Mouse (Mus musculus): ENCODE results near the gene Tcp11l2.

Gene Tcp11l2

DNA sequence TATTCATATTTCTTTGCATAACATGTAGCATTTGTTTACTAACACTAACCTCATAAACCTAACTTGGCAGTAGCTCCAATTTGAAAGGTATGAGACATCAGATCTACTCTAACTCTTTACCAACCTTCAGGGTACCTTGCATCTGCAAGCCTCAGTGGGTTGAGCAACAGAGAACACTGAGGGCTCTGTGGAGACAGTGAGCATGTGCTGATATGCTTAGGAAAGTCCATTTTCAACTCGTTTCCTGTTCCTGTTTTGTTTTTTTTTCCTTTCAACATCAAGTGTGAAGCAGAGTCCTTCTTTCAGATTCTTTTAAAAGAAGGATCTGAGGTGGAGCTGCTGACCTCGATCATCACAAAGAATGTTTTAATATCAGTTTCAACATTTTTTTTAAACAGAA lies 20.3 kb upstream of the Tcp11l2 start:
- DNase-seq (ENCODE audit: low read depth, low spot score): no peak

DNA sequence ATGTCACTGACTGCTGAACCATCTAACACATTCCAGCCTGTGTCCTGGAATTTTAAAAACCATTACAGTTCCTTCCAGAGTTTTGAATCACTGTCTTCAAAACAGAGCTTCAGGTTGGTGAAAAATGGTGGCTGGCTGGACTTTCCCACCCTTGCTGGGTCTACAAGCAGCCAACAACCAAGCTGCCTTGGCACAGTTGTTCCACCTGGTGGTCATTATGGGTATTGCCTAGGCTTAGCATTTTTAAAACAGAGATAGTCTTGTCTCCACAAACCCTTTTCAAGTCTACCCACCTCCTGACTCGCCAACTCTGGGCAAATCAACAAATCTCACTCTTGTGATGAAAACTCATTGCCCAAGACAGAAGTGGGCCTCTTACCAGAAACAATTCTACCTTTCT lies 17.9 kb upstream of the Tcp11l2 start:
- no peak for DNase-seq (ENCODE audit: low read depth, low spot score)

DNA sequence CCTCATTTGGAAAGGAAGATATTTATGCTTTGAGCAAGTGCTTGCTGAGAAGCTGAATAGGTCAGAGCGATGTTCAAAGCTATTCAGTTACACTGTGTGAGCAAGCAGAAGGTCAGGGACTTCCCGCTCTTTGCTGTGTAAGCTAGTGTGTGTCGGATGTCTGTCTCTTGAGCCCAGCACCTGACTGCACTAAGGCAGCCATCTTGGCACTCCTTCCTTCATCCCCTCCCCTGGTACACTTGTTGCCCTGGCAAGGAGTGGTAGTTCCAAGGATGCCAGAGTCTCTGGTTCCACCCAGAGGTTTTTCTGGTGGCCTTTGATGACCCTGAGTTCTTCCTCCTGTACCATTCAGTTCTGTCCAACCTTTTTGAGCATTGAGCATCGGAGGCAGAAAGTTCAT lies 16.4 kb upstream of the Tcp11l2 start:
- DNase-seq (ENCODE audit: low read depth, low spot score): no peak

DNA sequence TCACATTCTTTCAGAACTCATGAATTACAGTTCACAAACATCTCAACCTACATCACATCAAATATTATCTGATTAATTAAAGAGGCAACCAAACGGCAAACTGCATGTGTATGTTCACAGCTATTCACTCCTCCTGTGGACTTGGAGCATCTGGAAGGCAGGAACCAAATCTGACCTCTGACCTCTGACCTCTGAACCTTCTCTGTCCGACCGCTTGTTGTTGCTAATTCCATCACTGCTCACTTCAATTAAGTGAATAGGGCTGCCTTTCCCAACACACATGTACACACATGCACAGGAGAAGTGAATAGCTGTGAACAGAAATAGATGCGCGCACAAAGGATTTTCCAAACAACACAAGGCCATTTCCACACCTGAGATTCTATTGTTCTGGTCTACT lies 14.3 kb upstream of the Tcp11l2 start:
- DNase-seq (ENCODE audit: low read depth, low spot score): peak; percentile 47

DNA sequence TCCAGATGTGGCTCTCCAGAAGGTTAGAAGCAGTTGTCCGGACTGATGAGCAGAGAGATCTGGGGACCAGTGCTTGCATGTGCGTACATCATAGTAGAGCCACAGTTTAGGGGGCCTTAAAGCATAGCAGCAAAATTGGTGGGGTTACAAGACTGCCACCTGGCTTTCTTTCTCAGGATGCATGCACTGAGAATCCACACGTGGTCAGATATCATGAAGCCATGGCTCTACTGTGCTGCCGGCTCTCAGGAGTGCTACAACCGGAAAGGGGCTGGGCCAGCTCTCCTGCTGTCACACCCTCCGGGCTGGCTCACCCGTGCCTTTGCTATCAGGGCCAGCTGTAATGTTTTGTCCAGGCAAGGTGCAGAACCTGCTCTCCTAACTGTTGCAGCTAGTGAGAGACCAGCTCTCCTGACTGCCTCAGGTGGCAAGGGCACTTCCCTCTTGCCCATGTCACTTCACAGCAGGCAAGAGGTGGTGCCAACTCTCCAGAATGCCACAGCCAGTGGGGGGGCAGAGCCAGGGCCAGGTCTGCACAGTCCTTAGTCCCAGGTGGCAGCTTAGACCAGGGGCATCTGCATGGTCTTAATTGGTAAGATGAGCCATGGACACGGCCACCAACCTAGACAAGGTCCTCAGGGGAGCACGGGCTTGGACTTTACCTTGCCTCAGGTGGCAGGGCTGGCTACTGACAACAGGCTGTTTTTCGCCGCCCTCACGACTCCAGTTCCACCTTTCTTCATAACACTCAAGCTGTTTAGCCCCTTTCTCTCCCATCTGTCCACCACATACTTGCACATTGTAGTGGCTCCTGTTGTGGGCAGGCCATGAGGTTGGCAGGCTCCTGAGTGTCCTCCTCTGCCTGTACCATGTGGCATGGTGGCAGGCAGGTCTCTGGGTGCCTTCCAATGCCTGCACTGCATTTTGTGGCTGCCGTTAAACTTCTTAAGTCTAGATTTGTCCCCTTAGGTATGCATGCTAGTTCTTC lies 13.6 kb upstream of the Tcp11l2 start:
- DNase-seq (ENCODE audit: low read depth, low spot score): peak; percentile 31

DNA sequence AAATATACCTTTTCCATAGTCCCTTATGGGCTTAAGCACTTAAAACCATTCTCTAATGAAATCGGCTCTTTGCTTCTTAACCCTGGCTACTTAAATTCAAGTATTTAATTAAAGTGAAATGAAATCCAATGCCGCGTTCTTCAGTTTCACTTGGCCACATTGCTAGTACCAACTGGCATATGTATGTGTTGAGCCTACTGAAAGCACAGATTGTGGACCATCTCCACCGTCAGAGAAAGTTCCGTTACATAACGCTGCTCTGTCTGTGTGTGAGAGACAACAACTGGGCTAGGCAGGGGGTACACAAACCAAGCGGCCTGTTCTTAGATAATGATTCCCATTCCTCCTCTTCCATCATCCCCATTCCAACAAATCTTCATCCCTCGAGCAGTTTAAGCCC lies 12.0 kb upstream of the Tcp11l2 start:
- no peak for DNase-seq (ENCODE audit: low read depth, low spot score)

DNA sequence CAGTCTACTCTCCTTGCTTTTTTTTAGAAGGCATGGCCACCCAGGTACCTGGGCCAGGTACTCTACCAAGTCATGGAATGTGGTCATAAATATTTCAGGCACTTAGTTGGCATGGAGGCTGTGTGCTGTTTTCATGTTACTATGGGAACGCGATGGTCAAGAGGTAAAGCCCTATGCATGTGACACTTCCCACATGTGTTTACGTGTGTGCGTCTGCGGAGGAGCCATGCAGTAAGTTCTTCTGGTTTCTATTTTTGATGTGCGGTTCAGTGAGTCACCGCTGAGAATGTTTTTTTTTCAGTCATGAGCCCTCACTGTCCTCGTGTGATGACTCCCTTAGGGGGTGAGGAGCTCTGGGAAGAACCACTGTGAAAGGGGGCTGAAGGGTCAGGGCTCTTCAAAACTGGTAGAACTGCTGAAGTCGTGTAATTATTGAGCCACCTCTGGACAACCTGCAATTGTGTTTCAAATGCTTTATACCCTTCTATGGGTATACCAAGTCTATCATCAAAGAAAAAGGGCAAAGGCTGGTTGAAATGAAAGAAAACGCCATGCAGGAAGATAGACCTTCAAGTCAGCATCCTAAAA lies 5.3 kb upstream of the Tcp11l2 start:
- DNase-seq (ENCODE audit: low read depth, low spot score): no peak

DNA sequence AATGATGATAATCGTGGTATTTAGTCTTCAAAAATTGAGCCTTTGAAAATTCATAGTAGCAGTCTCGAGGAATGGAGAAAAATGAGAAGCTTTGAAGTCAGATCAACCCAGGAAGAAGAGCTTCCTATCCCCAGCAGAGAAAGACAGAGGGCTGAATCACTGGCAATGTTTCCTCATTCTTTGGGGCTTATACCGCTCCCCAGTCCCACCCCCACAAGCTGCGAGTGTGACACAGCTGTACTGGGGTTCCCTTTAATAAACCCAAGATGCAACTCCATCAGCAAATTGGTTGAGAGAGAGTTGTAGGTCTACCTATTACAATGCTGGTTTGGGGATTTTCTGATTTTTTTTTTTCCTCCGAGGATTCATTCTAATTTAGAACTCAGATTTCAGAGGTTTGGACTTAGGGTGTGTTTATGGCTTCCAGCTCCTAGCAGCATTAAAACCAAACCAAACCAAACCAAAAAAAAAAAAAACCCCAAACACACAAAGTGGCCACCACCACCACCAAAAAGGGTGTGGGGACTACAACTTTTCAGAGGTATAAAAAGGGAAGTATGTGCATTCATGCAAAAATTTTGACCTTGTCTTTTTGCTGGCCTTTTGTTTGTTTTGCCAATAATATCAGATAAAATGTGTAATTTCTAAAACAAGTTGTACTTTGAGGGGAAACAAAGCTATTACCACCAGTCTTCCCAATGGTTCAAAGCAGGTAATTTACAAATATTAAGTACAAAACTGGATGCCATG lies 2.6 kb upstream of the Tcp11l2 start:
- DNase-seq (ENCODE audit: low read depth, low spot score): no peak

DNA sequence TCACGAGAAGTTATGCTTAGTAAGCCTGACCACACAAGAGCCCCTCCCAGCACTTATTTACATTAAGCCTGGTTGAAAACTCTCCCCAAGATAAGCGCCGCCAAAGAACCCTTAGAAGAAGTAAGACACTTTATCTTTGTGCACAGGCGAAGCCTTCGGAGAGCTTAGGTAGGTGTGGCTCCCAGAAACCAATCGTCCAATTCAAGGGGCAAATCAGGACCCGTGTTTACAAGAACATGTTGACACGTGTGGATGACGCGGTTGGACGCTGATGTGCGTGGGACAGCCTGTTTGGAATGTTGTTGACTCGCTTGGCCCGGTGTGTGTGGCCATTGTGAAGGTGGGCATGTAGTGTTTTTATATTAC lies 414 bp upstream of the Tcp11l2 start:
- no peak for DNase-seq (ENCODE audit: low read depth, low spot score)

DNA sequence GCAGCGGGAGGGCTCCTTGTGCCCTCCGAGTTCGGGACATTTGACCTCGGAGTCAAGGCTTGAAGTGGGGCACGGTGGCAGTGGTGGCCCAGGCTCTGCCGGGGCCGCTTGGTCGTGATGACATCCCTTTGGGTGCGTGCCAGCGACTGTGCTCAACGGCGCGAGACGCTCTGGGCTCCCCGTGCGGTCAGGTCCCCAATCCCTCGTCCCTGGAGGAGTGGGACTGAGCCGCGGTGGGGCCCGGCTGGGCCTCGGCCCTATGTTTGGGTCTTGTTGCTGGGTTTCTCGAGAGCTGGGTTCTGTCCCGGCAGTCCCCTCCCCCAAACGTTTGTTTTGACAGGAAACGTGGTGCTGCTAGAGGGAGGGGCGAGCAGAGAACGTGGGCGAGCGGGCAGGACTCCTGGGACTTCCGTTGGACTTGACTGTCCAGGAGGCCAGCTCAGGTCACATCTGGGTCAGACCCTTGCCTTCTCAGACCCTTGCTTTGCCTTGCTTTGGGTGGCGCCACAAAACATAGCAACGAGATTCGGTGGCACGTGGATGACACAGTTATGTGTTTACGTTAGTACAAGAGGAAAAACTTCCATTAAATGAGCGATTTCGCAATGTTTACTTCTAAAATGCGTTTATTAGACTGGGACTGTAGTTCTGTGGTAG lies 773 bp downstream of the Tcp11l2 start:
- DNase-seq (ENCODE audit: low read depth, low spot score): peak; percentile 65

DNA sequence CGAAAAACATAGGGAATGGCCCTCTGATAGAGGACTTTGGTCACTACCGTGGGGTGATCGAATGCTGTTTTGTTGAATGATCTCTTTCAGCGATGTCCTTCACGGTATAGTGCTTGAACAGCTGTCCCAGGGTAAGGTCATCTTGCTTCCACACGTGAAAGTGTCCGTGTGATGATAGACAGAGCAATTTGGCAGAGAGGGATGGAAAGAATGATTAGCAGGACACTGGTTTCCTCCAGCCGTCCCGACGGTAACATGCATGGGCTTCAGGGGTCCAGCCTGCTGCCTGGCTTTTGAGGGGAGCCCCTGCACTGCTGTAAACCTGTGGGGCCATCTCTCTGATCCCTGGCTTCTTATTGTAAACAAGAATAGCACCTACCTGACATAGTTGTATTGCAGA lies 2.3 kb downstream of the Tcp11l2 start:
- no peak for DNase-seq (ENCODE audit: low read depth, low spot score)

DNA sequence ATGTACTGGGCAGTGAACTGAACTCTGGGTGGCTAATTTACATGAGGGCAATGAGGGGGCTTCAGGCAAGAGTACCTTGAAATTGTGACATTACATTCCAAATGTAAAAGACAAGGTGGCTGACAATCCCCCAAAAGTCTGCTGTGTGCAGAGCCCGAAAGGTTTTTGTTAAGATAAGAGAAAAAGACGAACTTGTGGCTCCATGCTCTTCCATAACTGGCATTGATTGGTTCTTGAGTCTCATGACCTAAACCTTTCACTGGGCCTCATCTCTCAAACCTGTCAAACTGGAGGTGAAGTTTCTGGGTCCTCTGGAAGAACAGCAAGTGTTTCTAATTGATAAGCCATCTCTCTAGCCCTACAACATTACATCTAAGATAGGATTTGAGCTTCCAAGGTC lies 3.1 kb downstream of the Tcp11l2 start:
- DNase-seq (ENCODE audit: low read depth, low spot score): no peak

DNA sequence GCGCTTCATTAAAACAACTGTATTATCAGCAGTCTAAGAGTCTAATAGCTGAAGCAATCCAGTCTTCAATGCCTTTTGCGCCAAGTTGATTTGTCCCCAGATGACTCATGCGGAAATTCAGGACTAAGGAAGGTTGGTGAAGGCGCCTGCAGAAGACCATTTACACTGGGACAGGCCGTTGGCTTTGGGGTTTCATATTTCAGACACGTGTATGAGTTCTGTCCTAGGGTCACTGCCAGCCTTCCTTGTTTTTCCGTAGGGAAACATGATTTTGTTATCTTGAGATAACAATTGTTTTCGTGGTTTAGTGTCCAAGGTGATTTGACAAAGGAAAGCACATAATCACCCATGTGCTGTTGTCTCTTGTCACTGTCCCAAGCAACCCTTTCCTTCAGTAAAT lies 4.8 kb downstream of the Tcp11l2 start:
- DNase-seq (ENCODE audit: low read depth, low spot score): no peak

DNA sequence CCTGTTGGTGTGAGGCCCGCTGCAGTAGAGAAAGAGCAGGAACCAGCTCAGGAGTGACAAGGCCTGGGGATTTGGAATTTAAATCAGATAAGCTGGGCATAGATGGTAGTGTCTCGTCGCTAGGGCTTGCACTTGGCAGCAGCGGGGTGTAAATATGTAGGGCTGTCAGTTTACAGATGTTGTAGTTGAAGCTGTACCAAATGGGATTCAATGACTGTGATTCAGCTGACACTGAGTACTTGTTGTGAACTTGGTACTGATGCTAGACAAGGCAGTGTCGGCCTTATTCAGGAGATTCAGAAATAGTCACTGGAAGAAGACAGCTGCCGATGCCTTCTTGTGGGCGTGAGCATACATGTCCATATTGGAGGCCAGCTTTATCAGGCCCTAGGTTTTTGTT lies 5.8 kb downstream of the Tcp11l2 start:
- no peak for DNase-seq (ENCODE audit: low read depth, low spot score)

DNA sequence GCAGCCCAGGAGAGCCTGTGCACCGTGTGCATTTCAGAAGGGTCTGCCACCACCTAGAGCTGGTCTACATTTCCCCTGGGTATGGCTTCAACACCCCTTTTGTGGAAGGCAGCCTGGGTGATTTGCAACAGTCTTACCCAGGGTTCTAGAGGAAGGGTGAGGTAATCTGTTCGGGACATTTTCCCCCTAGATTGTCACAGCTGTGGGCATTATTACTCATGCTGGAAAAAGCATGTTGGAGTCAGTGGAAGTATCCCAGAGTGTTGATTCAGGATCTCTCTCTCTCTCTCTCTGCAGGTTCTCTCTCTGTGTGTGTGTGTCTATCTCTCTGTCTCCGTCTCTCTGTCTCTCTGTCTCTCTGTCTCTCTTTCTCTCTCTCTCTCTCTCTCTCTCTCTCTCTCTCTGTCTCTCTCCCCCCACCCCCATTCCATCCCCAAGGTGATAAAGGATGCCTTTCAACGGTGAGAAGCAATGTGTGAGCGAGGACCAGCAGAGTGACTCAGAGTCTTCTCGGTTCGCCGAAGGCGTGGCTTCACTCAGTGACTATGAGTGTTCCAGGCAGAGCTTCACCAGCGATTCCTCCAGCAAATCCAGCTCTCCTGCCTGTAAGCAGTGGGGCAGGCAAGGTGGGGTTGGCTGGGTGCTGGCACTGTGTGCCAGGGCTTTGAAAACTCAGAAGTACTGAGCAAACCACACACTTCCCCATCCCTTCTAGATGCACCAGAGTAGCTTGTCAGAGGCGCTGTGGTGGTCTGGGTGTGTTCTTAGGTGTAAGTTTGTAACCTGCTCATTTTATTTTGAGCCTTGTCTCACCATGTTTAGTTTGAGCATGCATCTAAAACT lies 8.2 kb downstream of the Tcp11l2 start:
- DNase-seq (ENCODE audit: low read depth, low spot score): no peak

DNA sequence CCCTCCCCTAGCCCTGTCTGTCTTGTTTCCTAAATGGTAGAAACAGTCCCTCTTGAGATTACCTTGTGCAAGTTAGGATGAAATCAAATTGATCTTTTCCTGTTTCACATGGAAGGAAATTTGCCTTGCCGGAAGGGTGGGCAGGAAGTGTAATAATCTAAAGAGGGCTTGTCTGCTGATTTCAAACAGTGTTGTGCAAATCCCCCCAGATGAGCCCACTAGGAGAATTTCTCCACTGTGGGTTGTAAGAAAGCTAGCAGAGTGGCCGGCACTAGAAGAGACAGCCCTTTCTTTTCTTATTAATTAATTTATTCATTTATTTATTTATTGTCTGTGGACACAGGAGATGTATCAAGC lies 8.8 kb downstream of the Tcp11l2 start:
- no peak for DNase-seq (ENCODE audit: low read depth, low spot score)

DNA sequence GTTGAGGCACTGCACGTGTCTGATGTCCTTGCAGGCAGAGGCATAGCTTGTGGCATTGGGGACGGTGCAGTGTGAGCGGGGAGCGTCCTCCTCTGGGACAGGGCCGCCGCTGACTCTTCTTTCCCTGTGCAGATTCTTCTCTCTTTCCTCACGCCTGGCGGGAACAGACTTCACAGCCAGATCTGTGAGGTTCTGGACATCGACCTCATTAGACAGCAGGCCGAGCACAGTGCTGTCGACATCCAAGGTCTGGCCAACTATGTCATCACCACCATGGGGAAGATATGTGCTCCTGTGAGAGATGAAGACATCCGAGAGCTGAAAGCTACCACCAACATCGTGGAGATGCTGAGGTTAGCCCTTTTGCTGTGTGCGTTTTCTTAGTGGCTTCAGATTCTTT lies 14.5 kb downstream of the Tcp11l2 start:
- no peak for DNase-seq (ENCODE audit: low read depth, low spot score)

DNA sequence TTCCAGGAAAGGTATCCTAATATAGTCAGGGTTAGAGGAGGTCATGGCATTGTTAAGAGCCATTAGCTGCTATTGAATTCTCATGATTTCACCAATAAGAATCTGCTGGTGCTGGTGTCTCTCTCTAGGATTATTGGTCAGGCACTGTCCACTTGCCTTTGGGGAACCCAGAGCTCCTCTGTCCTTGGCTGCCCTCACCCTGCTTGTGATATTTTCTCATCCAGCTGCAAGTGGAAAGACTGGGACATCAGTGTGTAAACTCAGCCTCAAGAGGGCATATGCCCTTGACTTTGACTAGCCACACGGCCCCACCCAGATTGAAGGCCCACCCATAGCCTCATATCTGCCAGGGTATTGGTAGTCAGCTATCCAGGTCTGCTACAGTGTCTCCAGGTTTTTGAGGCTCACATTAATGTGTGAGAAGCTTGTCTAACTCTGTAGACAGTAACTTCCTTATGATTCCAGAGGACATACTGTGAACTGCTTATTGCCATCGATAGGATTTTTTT lies 15.3 kb downstream of the Tcp11l2 start:
- DNase-seq (ENCODE audit: low read depth, low spot score): no peak

DNA sequence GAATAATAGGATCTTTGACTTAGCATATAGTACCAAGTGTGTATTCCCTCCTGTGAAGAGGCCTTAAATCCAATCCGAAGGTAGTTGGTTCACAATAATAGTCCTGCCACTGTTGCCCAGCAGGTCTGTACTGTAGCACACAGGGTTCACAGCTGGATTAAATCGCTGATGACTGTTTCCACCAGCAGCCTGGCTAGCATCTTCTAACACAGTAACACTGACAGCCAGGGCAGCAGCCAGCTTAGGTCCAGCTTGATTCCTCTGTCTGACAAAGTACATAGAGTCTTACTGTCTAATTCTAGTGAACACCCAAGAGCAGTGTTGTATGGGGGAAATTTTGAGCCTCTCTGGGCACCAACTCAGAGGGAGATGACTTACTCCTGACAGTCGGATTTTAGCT lies 16.3 kb downstream of the Tcp11l2 start:
- DNase-seq (ENCODE audit: low read depth, low spot score): no peak

DNA sequence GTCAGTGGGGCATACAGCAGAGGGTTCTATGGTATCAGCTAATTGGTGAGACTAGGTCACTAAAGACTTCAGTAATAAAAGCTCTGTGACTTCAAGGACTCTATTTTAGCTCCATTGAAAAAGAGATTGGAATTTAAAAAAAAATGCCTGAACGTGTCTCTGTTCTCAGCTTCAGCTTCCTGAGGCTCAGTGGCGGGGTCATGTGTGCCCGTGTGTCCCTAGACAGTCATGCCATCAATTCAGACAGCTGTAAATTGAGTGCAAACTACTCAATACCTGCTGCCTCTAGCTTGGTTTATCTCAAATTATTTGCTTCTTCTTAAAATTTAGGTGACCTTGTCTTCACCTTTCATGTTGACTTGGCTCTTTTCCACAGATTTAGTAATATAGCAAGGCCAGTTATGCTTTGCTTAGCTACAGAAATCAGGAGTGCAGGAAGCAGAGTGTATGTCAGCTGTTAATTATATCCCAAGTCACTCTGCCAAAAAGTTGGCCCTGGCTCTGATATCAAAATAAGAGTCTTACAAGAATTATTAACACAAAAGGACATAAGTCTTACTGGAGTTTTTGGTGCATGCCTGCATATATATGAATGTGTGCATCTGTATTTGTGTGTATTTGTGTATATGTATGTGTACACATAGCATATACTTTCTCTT lies 20.8 kb downstream of the Tcp11l2 start:
- DNase-seq (ENCODE audit: low read depth, low spot score): no peak

DNA sequence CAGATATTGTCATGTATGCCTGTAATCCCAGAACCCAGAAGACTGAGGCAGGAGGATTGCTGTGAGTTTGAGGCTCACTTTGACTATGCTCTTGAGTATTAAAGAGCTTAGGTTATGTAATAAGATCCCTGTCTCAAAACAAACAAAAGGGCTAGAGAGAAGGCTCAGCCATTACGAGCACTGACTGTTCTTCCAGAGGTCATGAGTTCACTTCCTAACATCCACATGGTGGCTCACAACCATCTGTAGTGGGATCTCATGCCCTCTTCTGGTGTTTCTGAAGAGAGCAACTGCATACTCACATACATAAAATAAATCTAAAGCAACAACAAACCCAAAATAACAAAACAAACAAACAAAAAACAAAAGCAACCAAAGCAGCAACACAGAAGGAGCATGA lies 21.7 kb downstream of the Tcp11l2 start:
- DNase-seq (ENCODE audit: low read depth, low spot score): no peak
